Comparison of ENCODE assay signal across 8 mouse cellular contexts in genomic region chr15:79516171-79517096, GRCm38 (mm10). TPM values are rescaled to one million over a fixed set of nuclear protein-coding genes. Genes with fewer than 3 reads are reported as not detected.
DNase-seq lines count a peak whose midpoint lies in the region; ATAC-seq and TF ChIP-seq lines count a peak whose summit lies in the region.

TSS of gene Kdelr3 (plus strand) at chr15:79516411.

- no peak within 1 kb of the TSS for H3K27ac ChIP-seq in cerebellum, adult 2 months (ENCODE audit: insufficient read depth, low read length)
- H3K27ac ChIP-seq in embryonic facial prominence, embryonic 10.5 days (replicated peaks) = peak within 1 kb of the TSS; percentile 67
- H3K27ac ChIP-seq in lung, embryonic 14.5 days (ENCODE audit: low read depth) = peak within 1 kb of the TSS; percentile 54; the same call in 1 of the 2 replicates

- ATAC-seq in lung, embryonic 14.5 days (ENCODE audit: insufficient read depth) = peak; percentile 71
- no peak for ATAC-seq in activated CD4-positive, CD25-positive, alpha-beta regulatory T cell, adult 4 months

- TF ChIP-seq POLR2A in cerebellum, adult 2 months (IDR thresholded peaks at IDR 0.05; ENCODE audit: borderline replicate concordance, insufficient read depth, low read length) = no peak

- H3K9me3 ChIP-seq in embryonic facial prominence, embryonic 10.5 days = no peaks in the 10 kb centered on the region
- no peaks in the 10 kb centered on the region for H3K9me3 ChIP-seq in lung, embryonic 14.5 days (ENCODE audit: low read depth, low read length)

- under 1% methylated on average over 70 of the region's 71 CpGs for WGBS in cerebellum, adult 2 months
- under 1% methylated on average over 71 of the region's 71 CpGs for WGBS in embryonic facial prominence, embryonic 10.5 days
- under 1% methylated on average over 71 of the region's 71 CpGs for WGBS in lung, embryonic 14.5 days

- peak; percentile 38 to 46 for DNase-seq in cerebellum, adult 2 months
- DNase-seq in cerebellum, adult 8-10 months = no peak
- peak; percentile 65 for DNase-seq in embryonic facial prominence, embryonic 10.5 days (ENCODE audit: low spot score)
- DNase-seq in heart, adult 9 months (ENCODE audit: low spot score in 2 of 2) = peak; percentile 77 to 84
- peak; percentile 25 to 43 for DNase-seq in kidney, adult 8-10 months
- DNase-seq in lung, embryonic 14.5 days = peak; percentile 90
- DNase-seq in ovary, adult 18-20 months (ENCODE audit: low spot score) = peak; percentile 67

- peak within 1 kb of the TSS; percentile 73 for H3K9ac ChIP-seq in lung, embryonic 14.5 days

- peaks cover 12% of the 10 kb centered on the region for H3K4me1 ChIP-seq in cerebellum, adult 2 months (ENCODE audit: control insufficient read depth, insufficient read depth, low read length)
- peaks cover 45% of the 10 kb centered on the region for H3K4me1 ChIP-seq in embryonic facial prominence, embryonic 10.5 days
- 0 out of 2 replicates have a peak, but pooled peaks cover 10% of the 10 kb centered on the region for H3K4me1 ChIP-seq in lung, embryonic 14.5 days (ENCODE audit: insufficient read depth)

- H3K36me3 ChIP-seq in embryonic facial prominence, embryonic 10.5 days (replicated peaks) = no peaks in the 10 kb centered on the region
- no peaks in the 10 kb centered on the region for H3K36me3 ChIP-seq in lung, embryonic 14.5 days (ENCODE audit: insufficient read depth)

- no peaks in the 10 kb centered on the region; the same call in 1 of the 2 replicates for H3K27me3 ChIP-seq in cerebellum, adult 2 months (ENCODE audit: control insufficient read depth, insufficient read depth, low read length)
- H3K27me3 ChIP-seq in embryonic facial prominence, embryonic 10.5 days (replicated peaks; ENCODE audit: low read depth, poor library complexity, severe bottlenecking) = peaks cover 81% of the 10 kb centered on the region
- peaks cover 44% of the 10 kb centered on the region for H3K27me3 ChIP-seq in lung, embryonic 14.5 days (ENCODE audit: insufficient read depth, low read length)

- TF ChIP-seq CTCF in cerebellum, adult 2 months (IDR thresholded peaks at IDR 0.05; ENCODE audit: borderline replicate concordance, insufficient read depth, low read depth, low read length) = no peak
- TF ChIP-seq CTCF in lung, embryonic 14.5 days (IDR thresholded peaks at IDR 0.05; ENCODE audit: low read depth) = no peak

- H3K4me2 ChIP-seq in lung, embryonic 14.5 days = peak within 1 kb of the TSS; percentile 64

- H3K4me3 ChIP-seq in cerebellum, adult 2 months (replicated peaks; ENCODE audit: insufficient read depth, low read depth, low read length) = peak within 1 kb of the TSS; percentile 52
- H3K4me3 ChIP-seq in embryonic facial prominence, embryonic 10.5 days = peak within 1 kb of the TSS; percentile 70
- peak within 1 kb of the TSS; percentile 66 for H3K4me3 ChIP-seq in lung, embryonic 14.5 days (ENCODE audit: low read depth, low read length)

RNA-seq across cellular contexts. Expression of gene Kdelr3, which starts in this region (rescaled TPM):
- 1.7 and 2.5 TPM in 2 replicates for polyA plus RNA-seq in cerebellum, adult 2 months (2012; rRNA removed)
- polyA plus RNA-seq in embryonic facial prominence, embryonic 10.5 days (2016; fragmentation: Nextera tagmentation; extraction: Ambion mirVana) = 7.1 and 8.8 TPM in 2 replicates
- 60.3 and 68.2 TPM in 2 replicates for polyA plus RNA-seq in lung, embryonic 14.5 days (2014; fragmentation: Nextera tagmentation; extraction: Ambion mirVana)
- polyA plus RNA-seq in activated CD4-positive, CD25-positive, alpha-beta regulatory T cell, adult 4 months (2017; shearing (Covaris generic)) = under 1 TPM in 1 of 2 experiments, not detected in 1; 0.69 TPM
